Mouse (Mus musculus): ENCODE measurements around the gene Wfdc1.

Gene Wfdc1

GRCm38 (mm10) chr8:119736348-119736917 is 70.3 kb downstream of the Wfdc1 start:
- no peak for DNase-seq (ENCODE audit: low spot score)

- DNase-seq (ENCODE audit: low spot score) = no peak
Measured at GRCm38 (mm10) chr8:119737093-119737900, 71.1 kb downstream of the Wfdc1 start.
